Comparison of ENCODE assay signal across 19 mouse cellular contexts in genomic region chr7:101383756-101384155, GRCm38 (mm10). TPM values are rescaled to one million over a fixed set of nuclear protein-coding genes. Genes with fewer than 3 reads are reported as not detected.
DNase-seq lines count a peak whose midpoint lies in the region; ATAC-seq and TF ChIP-seq lines count a peak whose summit lies in the region.
"Had no signal": no experiment of that assay in that cellular context is flagged by ENCODE, and none has a peak within 500 bp of the region (broad histone marks: within the 10 kb centered on the region; RNA-seq: fewer than 3 reads in every experiment).

No protein-coding gene starts in this region.

- H3K4me1 ChIP-seq in stomach, embryonic 15.5 days, result peaks cover 42% of the 10 kb centered on the region
- H3K4me1 ChIP-seq in stomach, postnatal 0 days (replicated peaks; ENCODE audit: control insufficient read depth, insufficient read depth), result peaks cover 7% of the 10 kb centered on the region; the same call in 1 of the 2 replicates

- H3K9ac ChIP-seq in stomach, embryonic 15.5 days, result no peak overlapping the region
- H3K9ac ChIP-seq in stomach, postnatal 0 days (ENCODE audit: low read length), result no peak overlapping the region
- H3K9ac ChIP-seq: embryonic facial prominence, embryonic 15.5 days; liver, embryonic 15.5 days; midbrain, embryonic 13.5 days had no signal

- no peak overlapping the region for H3K4me2 ChIP-seq in stomach, embryonic 15.5 days
- no peak overlapping the region for H3K4me2 ChIP-seq in stomach, postnatal 0 days (replicated peaks; ENCODE audit: low read depth)
- H3K4me2 ChIP-seq: embryonic facial prominence, embryonic 15.5 days; liver, embryonic 15.5 days; midbrain, embryonic 13.5 days had no signal

- 71% methylated on average over 3 of the region's 3 CpGs for WGBS in stomach, embryonic 15.5 days
- WGBS in stomach, postnatal 0 days, result 71% methylated on average over 3 of the region's 3 CpGs

- intact Hi-C loops in heart, postnatal 36 days (cut with DNase I), result no loop called here

- H3K9me3 ChIP-seq in stomach, embryonic 15.5 days, result no peaks in the 10 kb centered on the region
- H3K9me3 ChIP-seq in stomach, postnatal 0 days (ENCODE audit: control insufficient read depth, low read length), result no peaks in the 10 kb centered on the region
- H3K9me3 ChIP-seq: embryonic facial prominence, embryonic 15.5 days; liver, embryonic 15.5 days; midbrain, embryonic 13.5 days had no signal

- H3K36me3 ChIP-seq in stomach, embryonic 15.5 days, result peaks cover 9% of the 10 kb centered on the region; the same call in 1 of the 2 replicates
- peaks cover 6% of the 10 kb centered on the region; the same call in 1 of the 2 replicates for H3K36me3 ChIP-seq in stomach, postnatal 0 days (ENCODE audit: control insufficient read depth, insufficient read depth, low read length)
- H3K36me3 ChIP-seq: midbrain, embryonic 13.5 days had no signal

- no peak overlapping the region for H3K4me3 ChIP-seq in layer of hippocampus, adult 2 months
- H3K4me3 ChIP-seq in stomach, embryonic 15.5 days (replicated peaks), result no peak overlapping the region
- no peak overlapping the region for H3K4me3 ChIP-seq in stomach, postnatal 0 days (ENCODE audit: low read depth, low read length)
- H3K4me3 ChIP-seq: embryonic facial prominence, embryonic 15.5 days; liver, embryonic 15.5 days; midbrain, embryonic 13.5 days had no signal

- TF ChIP-seq EP300 in stomach, postnatal 0 days (optimal IDR thresholded peaks at IDR 0.05), result no peak

- TF ChIP-seq CTCF in layer of hippocampus, adult 2 months (conservative IDR thresholded peaks at IDR 0.05), result no peak
- TF ChIP-seq CTCF in stomach, postnatal 0 days (IDR thresholded peaks at IDR 0.05; ENCODE audit: low read depth), result no peak

- H3K27ac ChIP-seq in layer of hippocampus, adult 2 months, result 0 out of 2 replicates have a peak overlapping the region, but pooled peaks have one; percentile 10
- 0 out of 2 replicates have a peak overlapping the region, but pooled peaks have one; percentile 78 for H3K27ac ChIP-seq in stomach, embryonic 15.5 days
- no peak overlapping the region; the same call in 1 of the 2 replicates for H3K27ac ChIP-seq in stomach, postnatal 0 days (replicated peaks)
- H3K27ac ChIP-seq: embryonic facial prominence, embryonic 15.5 days; midbrain, embryonic 13.5 days had no signal

- peak; percentile 98 for DNase-seq in heart, adult 11 months
- no peak for DNase-seq in heart, postnatal 36 days
- no peak for DNase-seq in layer of hippocampus, adult 2 months (ENCODE audit: low spot score in 2 of 2)
- no peak for DNase-seq in layer of hippocampus, postnatal 36 days
- no peak for DNase-seq in stomach, postnatal 0 days (ENCODE audit: low spot score)
- no peak for DNase-seq in natural killer cell, adult 2 months (ENCODE audit: low spot score in 2 of 2)
- DNase-seq in MN1 (ENCODE audit: low spot score), result no peak
- DNase-seq: cerebellum, adult 2 months; heart, postnatal 14 days; kidney, adult 8-10 months; left cerebral cortex, postnatal 4 days; right cerebral cortex, postnatal 14 days had no signal

- ATAC-seq in stomach, embryonic 15.5 days (ENCODE audit: insufficient read depth, low FRiP score, low read depth), result no peak
- no peak for ATAC-seq in stomach, postnatal 0 days (ENCODE audit: low FRiP score, low TSS enrichment)
- ATAC-seq: hindbrain, embryonic 16.5 days; midbrain, embryonic 13.5 days had no signal

- H3K27me3 ChIP-seq in stomach, embryonic 15.5 days (replicated peaks), result no peaks in the 10 kb centered on the region
- H3K27me3 ChIP-seq in stomach, postnatal 0 days (ENCODE audit: control insufficient read depth, insufficient read depth, low read length), result no peaks in the 10 kb centered on the region
- H3K27me3 ChIP-seq: embryonic facial prominence, embryonic 15.5 days; liver, embryonic 15.5 days; midbrain, embryonic 13.5 days had no signal

RNA-seq across cellular contexts. Expression of gene Gm45837, which starts 26.9 kb away (rescaled TPM):
- total RNA-seq in heart, postnatal 36 days (2021), result not detected
- total RNA-seq in layer of hippocampus, adult 2 months (2021), result 1 to 10 TPM in 1 of 2 experiments, not detected in 1; 2.4 TPM
- total RNA-seq in layer of hippocampus, postnatal 36 days (2021), result 1 to 10 TPM in 1 of 2 experiments, not detected in 1; 3.0 TPM
- polyA plus RNA-seq in stomach, embryonic 15.5 days (2015; fragmentation: Nextera tagmentation; extraction: Ambion mirVana), result 3.6 and 8.0 TPM in 2 replicates
- 0.24 TPM in 1 of 2 replicates, not detected in the other for polyA plus RNA-seq in stomach, postnatal 0 days (2015; fragmentation: Nextera tagmentation; extraction: Ambion mirVana)
- total RNA-seq: gastrocnemius, postnatal 4 days; heart, postnatal 14 days had no signal
- polyA plus RNA-seq: forebrain, embryonic 11.5 days; liver, embryonic 15.5 days; midbrain, embryonic 13.5 days had no signal

RNA-seq across cellular contexts. Expression of gene Arap1, which starts 35.9 kb away (rescaled TPM):
- 10 to 100 TPM; 28.7 to 33.9 TPM for total RNA-seq in heart, postnatal 36 days (2021)
- total RNA-seq in layer of hippocampus, adult 2 months (2021), result 10 to 100 TPM; 19.2 to 20.0 TPM
- 10 to 100 TPM; 20.1 to 20.8 TPM for total RNA-seq in layer of hippocampus, postnatal 36 days (2021)
- 88.7 and 92.5 TPM in 2 replicates for polyA plus RNA-seq in stomach, embryonic 15.5 days (2015; fragmentation: Nextera tagmentation; extraction: Ambion mirVana)
- polyA plus RNA-seq in stomach, postnatal 0 days (2015; fragmentation: Nextera tagmentation; extraction: Ambion mirVana), result 37.2 and 44.7 TPM in 2 replicates

RNA-seq across cellular contexts. Expression of gene Pde2a, which starts 37.7 kb away (rescaled TPM):
- total RNA-seq in heart, postnatal 36 days (2021), result 10 to 100 TPM; 51.8 to 74.3 TPM
- total RNA-seq in layer of hippocampus, adult 2 months (2021), result 100 to 1,000 TPM; 300 to 318 TPM
- 100 to 1,000 TPM; 300 to 301 TPM for total RNA-seq in layer of hippocampus, postnatal 36 days (2021)
- polyA plus RNA-seq in stomach, embryonic 15.5 days (2015; fragmentation: Nextera tagmentation; extraction: Ambion mirVana), result 9.1 and 15.9 TPM in 2 replicates
- 9.2 and 9.5 TPM in 2 replicates for polyA plus RNA-seq in stomach, postnatal 0 days (2015; fragmentation: Nextera tagmentation; extraction: Ambion mirVana)
